Mouse (Mus musculus) neutrophil, adult 83 days (primary cell): ENCODE data around the gene Vegfd. TPM values are rescaled to one million over a fixed set of nuclear protein-coding genes. Genes with fewer than 3 reads are reported as not detected.

Source experiments
- total RNA-seq, 2 experiments: library from RNA; stranded (reverse); gene quantifications; one replicate each; pipeline ENCODE4 v1.2.4; 2023

Vegfd gene
- not detected for total RNA-seq

DNA sequence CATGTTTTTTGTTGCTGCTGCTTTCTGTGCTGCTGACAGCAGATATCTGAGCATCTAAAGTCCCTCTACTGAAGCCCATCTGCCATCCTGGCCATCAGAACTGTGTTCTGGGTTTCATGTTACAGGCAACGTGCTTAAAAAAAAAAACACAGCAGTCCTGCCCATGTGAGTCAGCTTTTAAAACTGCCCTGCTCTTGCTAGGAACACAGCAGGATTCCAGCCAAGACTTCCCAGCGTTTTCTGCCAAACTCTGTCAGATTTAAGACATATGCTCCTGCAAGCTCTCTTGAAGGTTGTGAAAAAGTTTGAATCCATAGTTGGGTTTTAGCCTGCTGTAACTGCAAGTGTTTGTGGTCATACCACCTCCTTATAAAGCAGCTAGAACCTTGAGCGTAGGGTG is at the start of gene Vegfd:
Gene Vegfd, plus strand, starts transcription at position 298 of the 400 bp plus-strand sequence.

DNA sequence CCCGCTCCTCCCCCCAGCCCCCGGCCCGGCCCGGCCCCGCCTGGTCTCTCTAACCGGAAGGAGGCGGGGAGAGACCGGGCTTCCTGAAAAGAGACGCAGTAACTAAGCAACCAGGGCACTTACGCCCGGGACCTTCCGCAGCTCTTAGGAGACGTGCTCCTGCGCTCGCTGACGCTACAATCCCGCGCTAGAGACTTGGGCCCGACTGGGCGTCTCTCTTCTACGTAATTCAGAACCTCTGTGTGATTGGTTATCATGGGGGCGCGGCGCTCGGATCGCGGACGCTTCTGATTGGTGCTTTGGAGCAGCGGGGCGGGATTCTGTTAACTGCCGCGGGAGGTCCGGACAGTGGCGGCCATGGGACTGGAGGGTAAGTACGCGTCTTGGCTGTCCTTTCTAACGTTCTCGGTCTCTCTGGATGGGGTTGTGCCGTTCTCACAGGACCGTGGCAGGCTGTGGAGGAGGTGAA is 46.3 kb downstream of the Vegfd start, which contains the start of gene Piga:
Gene Piga, plus strand, starts transcription at position 317 of the 469 bp plus-strand sequence.

DNA sequence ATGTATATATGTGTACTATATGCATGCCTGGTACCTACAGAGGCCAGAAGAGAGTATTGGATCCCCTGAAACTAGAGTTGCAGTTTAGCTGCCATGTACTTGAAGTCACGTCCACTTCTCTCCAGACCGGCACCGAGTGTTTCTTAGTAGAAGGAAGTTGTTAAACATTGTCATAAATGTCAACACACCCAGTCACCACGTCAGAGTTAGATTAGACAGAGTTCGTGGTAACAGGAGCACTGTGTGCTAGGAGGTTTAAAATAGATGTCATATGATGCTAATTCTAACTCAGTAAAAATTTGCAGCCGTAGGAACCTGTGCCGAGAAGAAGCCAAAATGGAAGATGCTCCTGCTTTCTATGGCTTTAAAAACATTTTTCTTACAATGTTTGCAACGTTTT is 63.5 kb downstream of the Vegfd start, which contains the start of gene Asb11:
Gene Asb11, plus strand, starts transcription at position 286 of the 400 bp plus-strand sequence.

Other genes starting within 250 kb of the Vegfd start
- not detected for gene Ace2, start 234.0 kb upstream of the Vegfd start, total RNA-seq
- gene Bmx, start 115.2 kb upstream of the Vegfd start, total RNA-seq = 10 to 100 TPM; 57.8 to 59.3 TPM
- gene Pir, start 104.0 kb upstream of the Vegfd start, total RNA-seq = 1 to 10 TPM in 1 of 2 experiments, under 1 TPM in 1; 0.84 to 2.1 TPM
- gene Piga, start 46.4 kb downstream of the Vegfd start, total RNA-seq = 10 to 100 TPM; 11.5 to 15.9 TPM
- gene Asb11, start 63.6 kb downstream of the Vegfd start, total RNA-seq = under 1 TPM in 1 of 2 experiments, not detected in 1; 0.22 TPM
- gene Asb9, start 132.9 kb downstream of the Vegfd start, total RNA-seq = not detected